Mouse (Mus musculus) intestine, embryonic 16.5 days (tissue): ENCODE measurements around the gene Hjurp. TPM values are rescaled to one million over a fixed set of nuclear protein-coding genes. Genes with fewer than 3 reads are reported as not detected.
A peak's percentile ranks its signal among the peaks of the same experiment; 100 is the strongest.

ENCODE experiments used
- ATAC-seq: fragments of 200-750 bp; cut with Nextera tagmentation; 2 replicates; pipeline ENCODE4 v1.8.0; 2017; ENCODE audit warnings: moderate TSS enrichment, moderate library complexity
- H3K27ac ChIP-seq: fragments of 300-500 bp; sonication (generic); 2 replicates; pipeline ENCODE4 v1.5.1; 2014; ENCODE audit warnings: mild to moderate bottlenecking, low read length
- H3K27me3 ChIP-seq: fragments of 300-500 bp; sonication (generic); replicated peaks from 2 replicates; pipeline ENCODE4 v1.6.1; 2014; ENCODE audit warnings: low read length, control low read depth, mixed read lengths; ENCODE audit not compliant: control insufficient read depth, insufficient read depth
- H3K36me3 ChIP-seq: fragments of 300-500 bp; sonication (generic); 2 replicates; pipeline ENCODE4 v1.6.1; 2014; ENCODE audit warnings: low read length, control low read depth; ENCODE audit not compliant: control insufficient read depth, insufficient read depth
- H3K4me1 ChIP-seq: fragments of 300-500 bp; sonication (generic); 2 replicates; pipeline ENCODE4 v1.6.1; 2014; ENCODE audit warnings: low read length, control low read depth, mixed read lengths; ENCODE audit not compliant: control insufficient read depth, insufficient read depth
- H3K4me2 ChIP-seq: fragments of 300-500 bp; sonication (generic); 2 replicates; pipeline ENCODE4 v1.6.1; 2014; ENCODE audit warnings: low read depth, low read length, control low read depth
- H3K4me3 ChIP-seq: fragments of 300-500 bp; sonication (generic); 2 replicates; pipeline ENCODE4 v1.5.1; 2014; ENCODE audit warnings: mild to moderate bottlenecking, low read length
- H3K9ac ChIP-seq: fragments of 300-500 bp; sonication (generic); 2 replicates; pipeline ENCODE4 v1.6.1; 2014; ENCODE audit warnings: low read depth, low read length
- H3K9me3 ChIP-seq: fragments of 300-500 bp; sonication (generic); 2 replicates; pipeline ENCODE4 v1.6.1; 2016; ENCODE audit warnings: low read length, control low read depth; ENCODE audit not compliant: control insufficient read depth
- WGBS: fragments of 180-500 bp; shearing (Covaris S2); extraction: QIAGEN DNeasy Blood & Tissue Kit; methylation state at CpG from one replicate; pipeline ENCODE4 v1.1.7; 2014; 5-methylcytosine and 5-hydroxymethylcytosine counted together
- polyA plus RNA-seq: library from polyadenylated mRNA; unstranded; fragments of >200 nt; fragmentation: Nextera tagmentation; extraction: Ambion mirVana; gene quantifications from 2 replicates; pipeline ENCODE4 v1.2.1, GENCODE M21; 2015

The Hjurp gene
- 135 and 141 TPM in 2 replicates for polyA plus RNA-seq

DNA sequence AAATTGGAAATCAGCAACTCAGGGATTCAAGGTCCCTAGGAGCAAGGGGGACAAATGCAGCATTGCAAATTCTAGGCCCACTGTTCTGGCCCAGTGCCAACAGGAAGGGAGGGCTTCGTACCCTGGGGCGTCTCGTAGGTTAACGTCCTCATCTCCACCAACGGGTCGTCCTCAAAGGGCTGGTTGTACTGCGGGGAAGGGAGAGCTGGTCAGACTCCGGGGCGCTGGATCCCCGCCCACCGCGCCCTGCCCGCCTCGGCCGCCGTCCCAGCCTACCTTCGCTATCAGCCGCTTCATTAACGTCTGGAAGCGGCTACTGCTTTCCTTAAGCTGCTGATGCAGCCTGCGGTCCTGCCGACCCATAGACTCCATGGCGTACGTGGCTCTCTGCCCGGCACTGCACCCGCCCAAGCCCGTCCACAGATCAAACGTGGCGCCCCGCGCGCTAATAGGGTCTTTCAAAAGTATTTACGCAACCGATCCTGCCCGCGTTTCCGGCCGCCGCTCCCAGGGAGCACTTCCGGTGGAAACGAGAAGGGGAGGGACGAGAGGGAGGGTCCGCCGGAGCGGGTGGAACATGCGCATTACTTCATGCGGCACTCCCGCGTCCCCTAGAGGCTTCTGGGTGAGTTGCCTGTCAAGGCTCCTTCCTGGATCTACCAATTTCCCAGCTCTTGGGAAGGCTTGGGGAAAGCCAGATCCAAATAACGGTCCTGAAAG, at the start of gene Hjurp, which contains the start of gene Trpm8:
TSS of gene Hjurp (minus strand) at position 536 of the 720 bp plus-strand sequence.
TSS of gene Trpm8 (plus strand) at position 564 of the 720 bp plus-strand sequence.
- under 1% methylated on average over 50 of the region's 50 CpGs for WGBS
- Histone ChIP-seq H3K36me3 (peaks cover 24% of the 10 kb centered on the region), H3K9me3 (no peaks in the 10 kb centered on the region), H3K4me1 (peaks cover 32% of the 10 kb centered on the region), H3K27ac (peak within 1 kb of the TSS; percentile 84), H3K27me3 (no peaks in the 10 kb centered on the region), H3K4me3 (peak within 1 kb of the TSS; percentile 57), H3K9ac (peak within 1 kb of the TSS; percentile 79), H3K4me2 (peak within 1 kb of the TSS; percentile 62)
- ATAC-seq = peak; percentile 91

DNA sequence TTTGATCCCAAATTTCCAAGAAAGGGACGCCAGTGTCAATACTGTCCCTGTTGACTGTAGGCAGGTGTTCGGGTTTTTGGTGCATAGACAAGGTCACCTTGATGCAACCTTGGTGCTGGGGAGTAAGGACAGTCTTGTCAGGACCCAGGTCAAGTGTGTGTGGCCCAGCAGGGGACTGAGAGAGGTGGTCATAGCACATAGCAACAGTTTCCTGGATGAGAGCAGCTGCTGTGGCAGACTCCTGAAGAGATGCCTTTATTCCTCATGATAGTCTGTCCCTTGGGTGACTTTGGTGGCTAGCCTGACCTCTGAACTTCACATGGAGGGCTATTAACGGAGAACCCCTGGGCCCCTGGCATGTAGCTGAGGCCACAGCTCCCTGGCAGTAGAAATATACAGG, 45.7 kb upstream of the Hjurp start:
- no peak overlapping the region for H3K9ac ChIP-seq
- 85% methylated on average over 3 of the region's 3 CpGs for WGBS
- no peak overlapping the region for H3K27ac ChIP-seq
- no peaks in the 10 kb centered on the region for H3K9me3 ChIP-seq
- no peaks in the 10 kb centered on the region for H3K36me3 ChIP-seq
- H3K27me3 ChIP-seq = no peaks in the 10 kb centered on the region
- no peak overlapping the region for H3K4me2 ChIP-seq
- no peak overlapping the region for H3K4me3 ChIP-seq
- ATAC-seq = no peak
- no peaks in the 10 kb centered on the region for H3K4me1 ChIP-seq

DNA sequence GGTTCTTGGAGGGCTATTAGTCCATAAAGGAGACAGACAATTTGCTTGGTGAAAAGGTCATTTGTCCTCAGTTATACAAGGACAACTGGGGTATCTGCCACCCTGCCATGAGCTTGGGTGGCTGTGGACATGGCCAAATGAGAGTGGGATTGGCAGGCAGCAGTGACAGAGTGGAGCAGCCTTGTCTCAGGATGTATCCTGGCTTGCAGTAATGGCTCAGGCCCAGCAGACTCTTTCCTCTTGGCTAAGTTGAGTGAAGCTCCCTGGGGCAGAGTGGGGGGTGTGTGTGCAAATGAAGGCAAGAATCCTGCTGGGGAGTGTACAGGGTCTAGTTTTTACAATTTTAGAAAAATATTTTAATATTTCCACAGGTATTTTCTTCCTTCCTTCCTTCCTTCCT, 44.7 kb upstream of the Hjurp start:
- Histone ChIP-seq H3K4me3 (no peak overlapping the region), H3K9ac (no peak overlapping the region), H3K27me3 (no peaks in the 10 kb centered on the region), H3K27ac (no peak overlapping the region), H3K4me2 (no peak overlapping the region), H3K36me3 (no peaks in the 10 kb centered on the region), H3K4me1 (no peaks in the 10 kb centered on the region), H3K9me3 (no peaks in the 10 kb centered on the region)
- ATAC-seq = no peak

DNA sequence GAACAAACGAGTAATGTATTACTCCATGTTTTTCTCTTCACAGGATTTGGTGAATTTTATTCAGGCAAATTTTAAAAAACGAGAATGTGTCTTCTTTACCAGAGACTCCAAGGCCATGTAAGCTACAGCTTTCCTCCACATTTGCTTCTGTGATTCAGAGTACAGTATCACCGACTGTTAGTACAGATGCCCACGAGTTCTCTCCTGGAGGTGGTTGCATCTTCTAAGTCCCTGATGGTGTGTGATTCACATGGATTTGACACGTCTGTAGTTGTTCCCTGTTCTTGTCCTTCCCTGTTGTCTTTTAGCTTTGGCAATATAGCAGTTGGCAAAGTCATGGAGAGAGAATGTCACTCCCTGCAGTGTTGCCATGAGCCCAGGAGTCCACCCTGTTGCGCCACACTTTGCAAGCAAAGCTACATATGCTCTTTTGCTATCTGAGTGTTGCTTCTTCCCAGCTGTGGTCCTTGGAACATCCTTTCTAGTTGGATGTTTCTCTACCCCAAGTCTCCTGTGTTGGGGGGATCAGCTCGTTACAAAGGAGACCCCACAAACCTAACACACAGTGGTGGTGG, 43.5 kb upstream of the Hjurp start:
- Histone ChIP-seq H3K4me3 (no peak overlapping the region), H3K9me3 (no peaks in the 10 kb centered on the region), H3K9ac (no peak overlapping the region), H3K27ac (no peak overlapping the region), H3K4me2 (no peak overlapping the region), H3K36me3 (no peaks in the 10 kb centered on the region), H3K4me1 (no peaks in the 10 kb centered on the region), H3K27me3 (no peaks in the 10 kb centered on the region)
- WGBS = 79% methylated on average over 7 of the region's 7 CpGs
- ATAC-seq = no peak

DNA sequence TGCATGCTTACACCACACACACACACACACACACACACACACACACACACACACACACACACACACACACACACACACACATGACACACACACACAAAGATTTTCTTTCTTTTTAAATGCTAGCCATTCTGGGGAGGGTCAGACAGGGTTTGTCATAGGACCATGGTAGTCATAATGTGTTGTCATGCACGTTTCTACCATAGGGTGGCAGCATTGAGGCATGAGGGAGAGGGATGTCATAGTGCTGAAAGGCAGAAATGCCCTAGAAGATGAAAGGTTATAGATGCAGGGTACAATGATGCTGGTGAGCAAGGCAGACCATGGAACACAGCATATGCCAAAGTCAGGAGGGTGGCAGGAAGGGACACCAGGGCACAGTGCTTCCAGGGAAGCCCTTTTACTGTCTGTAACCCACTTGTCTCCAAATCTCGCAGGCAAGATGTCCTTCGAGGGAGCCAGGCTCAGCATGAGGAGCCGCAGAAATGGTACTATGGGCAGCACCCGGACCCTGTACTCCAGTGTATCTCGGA, 41.2 kb upstream of the Hjurp start:
- Histone ChIP-seq H3K27ac (no peak overlapping the region), H3K9ac (no peak overlapping the region), H3K27me3 (no peaks in the 10 kb centered on the region), H3K9me3 (no peaks in the 10 kb centered on the region), H3K4me2 (no peak overlapping the region), H3K4me3 (no peak overlapping the region), H3K4me1 (no peaks in the 10 kb centered on the region), H3K36me3 (no peaks in the 10 kb centered on the region)
- ATAC-seq = no peak
- WGBS = 73% methylated on average over 6 of the region's 6 CpGs

DNA sequence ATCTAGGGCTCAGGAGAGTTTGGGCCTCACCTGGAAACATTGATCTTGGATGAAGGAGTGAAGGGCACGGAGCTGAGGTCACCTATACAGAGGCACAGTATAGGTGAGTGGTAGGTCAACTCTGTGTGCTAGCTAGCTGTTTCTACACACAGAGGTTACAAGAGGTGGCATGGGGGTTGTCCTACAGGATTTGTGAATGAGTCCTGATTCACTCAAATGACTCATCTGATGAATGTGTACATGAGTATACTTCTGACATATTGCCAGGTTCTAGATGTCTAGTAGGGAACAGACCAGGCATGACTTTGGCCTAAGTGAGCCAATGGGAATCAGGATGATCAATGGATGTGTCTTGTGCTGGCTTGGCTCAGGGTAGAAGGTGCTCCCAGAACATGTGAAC, 39.8 kb upstream of the Hjurp start:
- no peak overlapping the region for H3K4me3 ChIP-seq
- H3K27me3 ChIP-seq = no peaks in the 10 kb centered on the region
- H3K9ac ChIP-seq = no peak overlapping the region
- ATAC-seq = no peak
- no peak overlapping the region for H3K27ac ChIP-seq
- H3K4me1 ChIP-seq = no peaks in the 10 kb centered on the region
- no peak overlapping the region for H3K4me2 ChIP-seq
- 88% methylated on average over 1 of the region's 1 CpGs for WGBS
- no peaks in the 10 kb centered on the region for H3K36me3 ChIP-seq
- no peaks in the 10 kb centered on the region for H3K9me3 ChIP-seq

DNA sequence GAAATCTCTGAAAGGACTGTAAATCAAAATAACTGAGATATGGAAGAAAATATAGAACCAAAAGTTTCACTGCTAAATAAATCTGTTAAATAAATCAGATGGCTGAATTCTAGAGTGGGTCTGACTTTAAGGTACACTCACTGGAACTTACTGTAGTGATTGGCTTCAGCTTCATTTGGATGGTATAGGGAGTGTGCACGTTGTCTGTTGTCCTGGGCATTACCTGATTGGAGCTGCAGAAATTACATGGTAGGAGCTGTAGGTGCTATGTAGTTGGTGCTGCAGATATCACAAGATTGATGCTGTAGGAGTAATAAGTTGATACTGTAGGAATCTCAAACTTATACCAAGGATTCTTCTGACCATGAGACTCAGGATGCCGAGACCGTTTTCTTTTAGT, 32.9 kb upstream of the Hjurp start:
- Histone ChIP-seq H3K4me1 (no peaks in the 10 kb centered on the region), H3K9ac (no peak overlapping the region), H3K27ac (no peak overlapping the region), H3K36me3 (no peaks in the 10 kb centered on the region), H3K27me3 (no peaks in the 10 kb centered on the region), H3K9me3 (peaks cover 6% of the 10 kb centered on the region; the same call in 1 of the 2 replicates), H3K4me2 (no peak overlapping the region), H3K4me3 (no peak overlapping the region)
- 66% methylated on average over 3 of the region's 3 CpGs for WGBS
- ATAC-seq = no peak

DNA sequence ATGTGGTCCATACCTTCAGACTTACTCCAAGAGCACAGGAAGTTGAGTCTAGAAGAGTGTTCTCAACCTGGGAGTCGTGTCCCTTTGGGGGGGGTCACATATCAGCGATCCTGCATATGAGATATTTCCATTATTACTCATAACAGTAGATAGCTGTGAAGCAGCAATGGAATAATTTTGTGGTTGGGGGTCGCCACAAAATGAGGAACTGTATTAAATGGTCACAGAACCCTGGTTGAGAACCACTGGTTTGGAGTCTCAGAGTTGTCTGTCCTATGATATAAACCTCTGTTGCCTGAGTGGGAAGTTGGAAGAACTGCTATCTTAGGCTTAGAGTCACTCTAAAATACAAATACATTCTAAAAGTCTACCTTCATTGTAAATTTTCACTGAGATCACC, 32.5 kb upstream of the Hjurp start:
- Histone ChIP-seq H3K4me2 (no peak overlapping the region), H3K36me3 (no peaks in the 10 kb centered on the region), H3K27ac (no peak overlapping the region), H3K27me3 (no peaks in the 10 kb centered on the region), H3K4me1 (no peaks in the 10 kb centered on the region), H3K9me3 (peaks cover 6% of the 10 kb centered on the region; the same call in 1 of the 2 replicates), H3K9ac (no peak overlapping the region), H3K4me3 (no peak overlapping the region)
- no peak for ATAC-seq
- 49% methylated on average over 3 of the region's 3 CpGs for WGBS

DNA sequence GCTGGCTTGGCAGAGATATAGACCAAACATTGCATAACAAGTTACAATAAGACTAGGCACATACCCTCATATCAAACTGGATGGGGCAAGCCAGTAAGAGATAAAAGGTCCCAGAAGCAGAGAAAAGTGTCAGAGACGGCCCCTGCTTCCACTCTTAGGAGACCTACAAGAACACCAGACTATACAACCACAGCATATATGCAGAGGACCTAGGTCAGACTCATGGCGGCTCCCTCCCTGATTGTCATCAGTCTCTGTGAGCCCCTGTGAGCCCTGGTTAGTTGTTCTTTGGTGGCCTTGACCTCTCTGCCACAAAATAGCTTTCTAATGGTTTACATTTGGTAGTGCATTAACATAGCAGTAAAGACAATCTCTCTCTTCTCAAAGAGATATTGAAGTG, 31.6 kb upstream of the Hjurp start:
- no peak overlapping the region for H3K9ac ChIP-seq
- H3K4me3 ChIP-seq = no peak overlapping the region
- H3K4me1 ChIP-seq = no peaks in the 10 kb centered on the region
- no peak overlapping the region for H3K27ac ChIP-seq
- peaks cover 10% of the 10 kb centered on the region; the same call in 1 of the 2 replicates for H3K9me3 ChIP-seq
- H3K4me2 ChIP-seq = no peak overlapping the region
- 46% methylated on average over 2 of the region's 2 CpGs for WGBS
- H3K36me3 ChIP-seq = no peaks in the 10 kb centered on the region
- no peaks in the 10 kb centered on the region for H3K27me3 ChIP-seq
- 0 out of 2 replicates have a peak, but pooled peaks have one; percentile 19 for ATAC-seq
